ENCODE assay signal across 10 mouse cellular contexts in genomic region chr4:83141736-83142135, GRCm38 (mm10).
"Had no signal": no experiment of that assay in that cellular context is flagged by ENCODE, and none has a peak within 500 bp of the region (broad histone marks: within the 10 kb centered on the region; RNA-seq: fewer than 3 reads in every experiment).

No protein-coding gene starts in this region.

- H3K9me3 ChIP-seq: liver, embryonic 13.5 days; neural tube, embryonic 12.5 days had no signal

- ATAC-seq: inflammation-experienced regulatory T-cells, adult 6 months; intestine, postnatal 0 days; liver, postnatal 0 days had no signal

- H3K9ac ChIP-seq: liver, embryonic 13.5 days; liver, postnatal 0 days; neural tube, embryonic 12.5 days had no signal

- H3K36me3 ChIP-seq: liver, embryonic 13.5 days; neural tube, embryonic 12.5 days had no signal

- H3K4me1 ChIP-seq: liver, embryonic 13.5 days; neural tube, embryonic 12.5 days had no signal

- H3K27ac ChIP-seq: left cerebral cortex, adult 2 months; liver, embryonic 13.5 days; neural tube, embryonic 12.5 days; stomach, postnatal 0 days had no signal

- H3K4me3 ChIP-seq: left cerebral cortex, adult 2 months; liver, embryonic 13.5 days; neural tube, embryonic 12.5 days had no signal

- H3K4me2 ChIP-seq: liver, embryonic 13.5 days; neural tube, embryonic 12.5 days had no signal

- DNase-seq: liver; liver, embryonic 13.5 days; liver, postnatal 0 days; midbrain, embryonic 14.5 days; thymus, postnatal 4 days had no signal

- H3K27me3 ChIP-seq: liver, embryonic 13.5 days; neural tube, embryonic 12.5 days had no signal
